Mouse (Mus musculus) fibroblast of lung, adult 2 months (primary cell): Measurements from ENCODE around the gene Chil1.

Experiments
- DNase-seq: peaks from one replicate; pipeline ENCODE4 v3.0.0-alpha.2; 2011; ENCODE audit warnings: low read depth

Chil1 gene

GRCm38 (mm10) chr1:134182025-134182424, at the start of gene Chil1:
Chil1 (plus strand) TSS chr1:134182176.
- peak; percentile 82 for DNase-seq

DNA sequence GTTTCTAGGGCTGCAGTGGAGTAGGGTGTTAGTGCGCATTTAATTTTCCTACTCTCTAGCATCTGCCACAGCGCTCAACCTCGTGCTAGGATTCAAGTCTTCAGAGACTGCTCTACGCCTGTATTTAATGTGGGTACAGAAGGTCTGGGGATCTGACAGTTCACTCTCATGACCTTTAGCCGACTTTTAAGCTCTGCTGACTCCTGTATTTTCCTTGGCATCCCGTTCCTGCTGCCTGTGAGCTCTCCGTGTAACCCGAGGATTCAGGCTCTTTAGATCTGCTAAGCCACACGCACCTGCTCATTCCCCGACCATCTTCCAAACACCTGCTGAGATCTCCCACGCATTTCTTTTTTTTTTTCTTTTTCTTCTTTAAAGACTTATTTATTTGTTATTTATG, 48.7 kb upstream of the Chil1 start:
- no peak for DNase-seq

DNA sequence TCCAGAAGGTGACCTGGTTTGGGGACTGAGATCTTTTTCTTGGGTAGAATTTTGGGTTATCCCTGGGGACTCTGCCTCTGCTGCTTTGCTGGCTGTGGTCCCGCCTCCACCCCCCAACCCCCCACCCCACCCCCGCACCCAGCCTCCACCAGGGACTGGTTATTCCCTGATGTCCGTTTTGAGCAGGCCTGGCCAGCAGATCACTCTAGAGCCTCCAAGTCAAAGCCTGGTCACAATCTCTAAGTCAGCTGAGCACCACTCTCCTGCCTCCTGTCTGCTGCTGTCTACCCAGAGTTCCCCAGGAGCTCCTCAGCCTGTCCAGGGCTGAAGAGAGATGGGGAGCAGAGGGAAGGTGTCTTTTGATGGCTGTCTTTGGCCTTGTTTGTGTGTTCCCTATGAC, 45.6 kb upstream of the Chil1 start:
- no peak for DNase-seq

DNA sequence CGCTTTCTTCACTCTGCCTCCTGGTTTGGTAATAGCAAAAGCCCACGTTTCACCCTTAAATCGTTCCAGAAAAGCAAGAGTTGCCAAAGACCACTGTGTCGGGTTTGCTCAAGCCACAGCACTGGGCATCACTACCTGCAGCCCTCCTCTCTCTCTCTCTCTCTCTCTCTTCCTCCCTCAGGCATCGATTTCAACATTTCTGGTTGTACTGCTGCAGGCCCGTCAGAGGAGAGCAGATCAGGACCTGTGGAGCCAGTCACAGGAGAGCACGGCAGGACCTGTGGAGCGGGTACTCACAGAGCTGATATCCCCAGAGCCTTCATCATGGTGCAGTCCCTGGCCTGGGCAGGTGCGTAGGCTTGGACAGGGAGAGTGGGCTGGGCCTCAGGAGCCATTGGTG, 43.6 kb upstream of the Chil1 start:
- no peak for DNase-seq

- no peak for DNase-seq
These were observed 39.6 kb upstream of the Chil1 start for GRCm38 (mm10) chr1:134142363-134142794.

GRCm38 (mm10) chr1:134146066-134146465, 35.9 kb upstream of the Chil1 start:
- no peak for DNase-seq

- no peak for DNase-seq
These were observed 31.9 kb upstream of the Chil1 start for GRCm38 (mm10) chr1:134150076-134150475.

DNA sequence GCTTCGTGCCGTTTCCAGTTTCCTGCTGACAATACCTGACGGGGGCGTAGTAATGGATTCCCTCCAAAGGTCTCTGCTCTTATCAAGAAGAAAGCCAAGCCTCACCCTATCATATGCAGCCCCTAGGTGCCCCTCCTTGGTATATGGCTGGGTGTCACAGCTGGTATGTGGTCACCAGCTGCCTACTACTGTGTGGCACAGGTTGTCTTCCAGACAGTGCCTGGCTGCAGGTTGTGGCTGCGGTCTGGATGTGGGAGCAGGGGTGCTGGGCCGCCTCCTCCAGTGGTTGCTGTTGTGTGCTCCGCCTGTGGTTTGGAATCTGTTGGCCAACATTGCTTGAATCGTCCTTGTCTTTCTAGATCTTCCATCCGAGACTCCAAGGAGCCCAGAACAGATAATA, 31.2 kb upstream of the Chil1 start:
- no peak for DNase-seq

- DNase-seq: peak; percentile 72
These were observed 30.1 kb upstream of the Chil1 start for GRCm38 (mm10) chr1:134151655-134152412.

- DNase-seq: no peak
These were observed 29.1 kb upstream of the Chil1 start for GRCm38 (mm10) chr1:134152626-134153590.

GRCm38 (mm10) chr1:134154121-134154520, 27.9 kb upstream of the Chil1 start:
- DNase-seq: no peak

GRCm38 (mm10) chr1:134154655-134155054, 27.3 kb upstream of the Chil1 start:
- no peak for DNase-seq

DNA sequence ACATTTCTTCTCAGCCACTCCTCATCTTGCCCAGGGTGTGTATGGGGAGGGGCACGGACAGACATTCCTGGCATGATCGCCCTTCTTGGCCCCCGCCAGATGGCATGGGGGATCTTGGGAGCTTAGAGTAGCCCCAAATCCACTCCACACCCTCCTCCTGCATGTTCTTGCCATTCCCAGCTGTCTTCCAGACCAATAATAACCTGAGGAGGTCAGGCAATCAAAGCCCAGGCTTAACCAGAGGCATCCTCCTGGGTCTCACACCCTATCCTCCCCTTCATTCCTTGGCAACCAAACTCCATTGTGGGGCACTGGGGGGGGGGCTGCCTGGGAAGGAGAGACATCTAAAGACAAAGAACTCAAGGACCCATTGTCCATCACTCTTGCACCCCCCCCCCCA, 21.6 kb upstream of the Chil1 start:
- DNase-seq: no peak

- DNase-seq: no peak
These were observed 20.6 kb upstream of the Chil1 start for GRCm38 (mm10) chr1:134161399-134161798.

DNA sequence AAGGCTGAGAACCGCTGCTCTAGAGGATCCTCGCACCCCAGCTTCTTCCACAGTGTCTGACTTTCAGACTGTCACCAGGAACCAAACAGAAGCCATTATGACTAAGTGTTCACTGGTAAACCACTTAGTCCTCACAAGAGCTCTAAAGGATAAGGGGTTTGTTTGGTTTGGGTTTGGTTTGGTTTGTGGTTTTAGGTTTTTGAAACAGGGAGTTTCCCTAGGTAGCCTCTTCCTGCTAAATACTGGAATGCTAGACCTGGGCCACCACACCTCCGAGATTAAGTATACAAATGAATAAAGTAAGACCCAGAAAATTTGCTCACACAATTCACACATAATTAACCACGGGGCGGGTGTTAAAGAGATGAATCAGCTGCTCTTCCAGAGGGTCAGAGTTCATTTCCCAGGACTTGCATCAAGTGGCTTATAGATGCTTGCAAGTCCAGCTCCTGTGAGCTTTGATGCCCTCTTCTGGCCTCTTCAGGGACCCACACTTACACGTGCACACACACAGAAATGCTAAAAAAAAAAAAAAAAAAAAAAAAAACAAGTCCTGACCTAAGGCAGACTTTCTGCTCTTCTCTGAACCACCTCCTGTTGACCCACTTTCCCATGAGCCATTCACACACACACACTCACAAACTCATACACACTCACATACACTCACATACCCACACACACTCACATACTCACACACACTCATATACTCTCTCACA, 19.3 kb upstream of the Chil1 start:
- DNase-seq: no peak

GRCm38 (mm10) chr1:134163476-134163875, 18.5 kb upstream of the Chil1 start:
- DNase-seq: no peak

DNA sequence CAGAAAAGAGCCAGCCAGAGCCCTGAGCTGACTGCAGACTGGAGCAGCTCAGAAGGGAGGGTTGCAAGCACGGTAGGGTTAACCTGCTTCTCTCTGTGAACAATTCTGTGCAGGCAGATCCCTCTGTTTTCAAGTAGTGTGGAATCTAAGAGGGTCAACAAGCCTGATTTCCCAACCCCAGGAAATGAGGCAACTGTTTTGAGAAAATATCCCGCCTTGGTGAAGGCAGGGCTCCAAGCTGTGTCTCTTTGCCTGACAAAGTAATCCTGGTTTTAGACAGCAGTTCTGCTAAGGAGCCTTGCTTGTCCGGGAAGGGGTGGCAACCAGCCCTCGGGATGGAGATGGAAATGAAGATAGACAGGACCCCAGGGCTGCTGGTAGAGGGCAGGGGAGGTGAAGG, 17.5 kb upstream of the Chil1 start:
- peak; percentile 58 for DNase-seq

GRCm38 (mm10) chr1:134166547-134166946, 15.4 kb upstream of the Chil1 start:
- DNase-seq: no peak

- DNase-seq: no peak
These were observed 14.3 kb upstream of the Chil1 start for GRCm38 (mm10) chr1:134167416-134168305.

DNA sequence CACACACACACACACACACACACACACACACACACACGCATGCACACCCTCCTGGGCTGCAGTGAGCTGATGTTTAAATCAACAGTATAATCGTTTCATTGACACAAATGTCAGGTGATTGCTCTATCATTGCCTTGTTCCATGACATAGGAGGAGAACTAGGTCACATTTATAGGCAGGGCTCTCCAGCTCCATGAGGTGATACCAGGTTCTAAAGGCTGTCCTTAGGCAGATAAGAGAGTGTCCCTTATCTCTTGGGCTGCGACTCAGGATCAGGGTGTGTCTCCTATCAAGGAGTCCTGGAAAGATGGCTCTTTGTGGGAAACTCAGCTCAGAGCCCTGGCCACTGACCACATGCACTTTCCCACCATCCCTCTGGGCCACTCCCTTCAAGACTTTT, 13.4 kb upstream of the Chil1 start:
- no peak for DNase-seq

DNA sequence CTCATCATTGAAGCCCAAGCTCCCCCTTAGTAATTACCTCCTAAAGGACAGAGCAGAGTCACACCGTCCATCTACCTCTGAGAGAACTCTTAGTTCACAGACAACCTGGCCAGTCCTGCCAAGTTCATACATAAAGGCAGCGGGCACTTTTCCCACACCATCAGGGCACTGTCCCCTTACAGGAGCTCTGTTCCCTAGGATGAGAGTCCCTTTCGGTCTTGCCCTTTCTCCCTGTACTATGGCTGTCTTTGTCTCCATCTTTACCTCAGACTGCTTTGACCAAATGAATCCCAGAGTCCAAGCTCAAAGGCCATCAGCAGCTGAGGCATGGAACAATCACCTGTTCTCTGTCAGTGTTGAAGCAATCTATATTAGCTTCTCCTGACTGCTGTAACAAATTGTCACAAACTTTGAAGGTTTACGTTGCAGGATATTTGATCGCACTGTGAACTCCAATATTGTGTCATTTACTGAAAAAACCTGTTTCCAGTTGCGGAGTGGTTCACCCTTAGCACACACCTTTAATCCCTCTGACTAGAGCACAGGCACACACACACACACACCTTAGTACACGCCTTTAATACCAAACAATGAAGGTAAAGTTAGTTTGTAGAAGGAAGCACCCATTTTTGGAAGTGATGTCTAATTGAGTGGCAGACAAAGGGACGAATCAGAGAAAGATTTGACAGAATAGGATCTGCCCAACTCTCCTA, 12.8 kb upstream of the Chil1 start:
- no peak for DNase-seq
